Mouse (Mus musculus) limb, embryonic 11.5 days (tissue): ENCODE results near the gene Dnajc5. TPM values are rescaled to one million over a fixed set of nuclear protein-coding genes. Genes with fewer than 3 reads are reported as not detected.

ENCODE experiments used
- ATAC-seq: fragments of 200-750 bp; cut with Nextera tagmentation; 2 replicates; pipeline ENCODE4 v1.8.0; 2017; ENCODE audit warnings: low read depth; ENCODE audit not compliant: insufficient number of reproducible peaks, low FRiP score, low TSS enrichment
- DNase-seq: peaks from one replicate; pipeline ENCODE4 v3.0.0-alpha.2; 2015; ENCODE audit warnings: low spot score
- H3K27ac ChIP-seq: fragments of 300-500 bp; sonication (generic); replicated peaks from 2 replicates; pipeline ENCODE4 v1.5.1; 2014; ENCODE audit warnings: low read depth, mild to moderate bottlenecking, low read length
- H3K27me3 ChIP-seq: fragments of 300-500 bp; sonication (generic); 2 replicates; pipeline ENCODE4 v1.6.1; 2014; ENCODE audit warnings: mild to moderate bottlenecking, low read length, mixed read lengths; ENCODE audit not compliant: control insufficient read depth, insufficient read depth
- H3K36me3 ChIP-seq: fragments of 300-500 bp; sonication (generic); 2 replicates; pipeline ENCODE4 v1.6.1; 2014; ENCODE audit warnings: mild to moderate bottlenecking, low read length, moderate library complexity, mixed read lengths; ENCODE audit not compliant: control insufficient read depth, insufficient read depth
- H3K4me1 ChIP-seq: fragments of 300-500 bp; sonication (generic); 2 replicates; pipeline ENCODE4 v1.6.1; 2014; ENCODE audit warnings: low read length, mixed read lengths; ENCODE audit not compliant: control insufficient read depth, insufficient read depth
- H3K4me2 ChIP-seq: fragments of 300-500 bp; sonication (generic); 2 replicates; pipeline ENCODE4 v1.6.1; 2014; ENCODE audit warnings: low read depth, mild to moderate bottlenecking, moderate library complexity; ENCODE audit not compliant: severe bottlenecking
- H3K4me3 ChIP-seq: fragments of 300-500 bp; sonication (generic); 2 replicates; pipeline ENCODE4 v1.5.1; 2014; ENCODE audit warnings: low read depth, low read length
- H3K9ac ChIP-seq: fragments of 300-500 bp; sonication (generic); 2 replicates; pipeline ENCODE4 v1.6.1; 2014; ENCODE audit warnings: mild to moderate bottlenecking, low read length
- H3K9me3 ChIP-seq: fragments of 300-500 bp; sonication (generic); 2 replicates; pipeline ENCODE4 v1.6.1; 2016; ENCODE audit warnings: low read length; ENCODE audit not compliant: control insufficient read depth
- WGBS: fragments of 180-500 bp; shearing (Covaris S2); extraction: QIAGEN DNeasy Blood & Tissue Kit; methylation state at CpG from one replicate; pipeline ENCODE4 v1.1.7; 2014; 5-methylcytosine and 5-hydroxymethylcytosine counted together
- polyA plus RNA-seq: library from polyadenylated mRNA; unstranded; fragments of >200 nt; fragmentation: Nextera tagmentation; extraction: Ambion mirVana; gene quantifications from 2 replicates; pipeline ENCODE4 v1.2.1, GENCODE M21; 2014

Gene Dnajc5
- polyA plus RNA-seq, 1 experiment from 2014 or later = 75.3 TPM

DNA sequence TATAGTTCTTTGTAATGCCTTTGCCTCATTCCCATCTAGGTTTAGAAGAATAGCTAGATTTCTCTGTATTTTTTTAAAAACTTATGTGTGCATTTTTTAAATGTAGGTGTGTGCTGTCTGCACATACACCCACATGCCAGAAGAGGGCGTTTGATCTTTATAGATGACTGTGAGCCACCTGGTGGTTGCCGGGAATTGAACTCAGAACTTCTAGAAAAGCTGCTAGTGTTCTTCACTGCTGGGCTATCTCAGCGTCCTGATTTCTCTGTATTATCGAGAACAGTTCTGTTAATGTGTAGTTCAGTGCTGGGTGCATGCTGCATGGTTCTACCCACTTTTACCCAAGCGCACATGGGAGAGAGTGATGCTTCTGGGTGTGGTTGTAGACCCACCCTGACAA lies 2.5 kb downstream of the Dnajc5 start:
- Histone ChIP-seq H3K9me3 (no peaks in the 10 kb centered on the region), H3K36me3 (no peaks in the 10 kb centered on the region), H3K9ac (no peak overlapping the region), H3K4me3 (no peak overlapping the region), H3K4me2 (no peak overlapping the region), H3K27me3 (no peaks in the 10 kb centered on the region), H3K27ac (no peak overlapping the region), H3K4me1 (peaks cover 6% of the 10 kb centered on the region; the same call in 1 of the 2 replicates)
- WGBS = 65% methylated on average over 5 of the region's 5 CpGs
- ATAC-seq (no peak), DNase-seq (peak; percentile 24)

DNA sequence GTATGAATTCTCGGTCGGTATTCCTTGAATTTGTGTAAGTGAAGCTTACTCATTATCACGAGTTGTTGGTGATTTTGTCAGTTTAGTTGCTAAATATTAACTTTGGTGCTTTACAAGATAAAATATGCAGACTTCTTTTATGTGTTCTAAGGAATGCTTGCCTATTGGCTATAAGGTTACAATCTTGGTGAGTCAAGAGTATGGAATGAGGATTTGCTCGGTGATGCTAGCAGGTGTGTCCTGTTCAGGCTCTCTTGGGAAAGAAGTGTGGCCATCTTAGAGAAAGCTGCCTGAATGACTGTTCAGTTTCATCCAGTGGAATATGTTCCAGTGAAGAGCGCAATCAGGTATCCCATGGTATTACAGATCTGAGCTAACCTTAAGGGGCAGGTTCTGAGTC lies 5.2 kb downstream of the Dnajc5 start:
- H3K4me1 ChIP-seq = peaks cover 6% of the 10 kb centered on the region; the same call in 1 of the 2 replicates
- DNase-seq = no peak
- H3K9me3 ChIP-seq = no peaks in the 10 kb centered on the region
- no peak overlapping the region for H3K4me2 ChIP-seq
- no peak overlapping the region for H3K4me3 ChIP-seq
- no peak overlapping the region for H3K27ac ChIP-seq
- no peak for ATAC-seq
- peaks cover 5% of the 10 kb centered on the region; the same call in 1 of the 2 replicates for H3K36me3 ChIP-seq
- no peak overlapping the region for H3K9ac ChIP-seq
- no peaks in the 10 kb centered on the region for H3K27me3 ChIP-seq
- WGBS = 91% methylated on average over 5 of the region's 5 CpGs

DNA sequence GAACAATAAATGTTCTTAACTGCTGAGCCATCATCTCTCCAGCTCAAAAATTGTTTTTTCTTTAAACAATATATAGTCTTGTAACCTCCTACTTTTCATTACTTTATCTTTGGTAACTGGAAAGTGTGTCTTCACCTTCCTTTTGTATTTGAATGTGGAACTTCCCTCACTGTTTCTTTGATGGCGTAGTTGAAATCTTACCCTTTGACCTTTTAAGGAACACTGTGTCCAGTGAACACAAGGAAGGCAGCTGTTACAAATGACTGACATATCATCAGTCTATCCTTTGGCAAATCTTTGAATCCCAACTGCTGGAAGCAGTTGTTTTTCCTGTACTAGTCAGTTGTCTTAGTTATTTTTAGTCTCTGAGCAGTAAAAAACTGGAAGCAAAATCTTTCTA lies 8.8 kb downstream of the Dnajc5 start:
- no peaks in the 10 kb centered on the region for H3K4me1 ChIP-seq
- ATAC-seq (no peak), DNase-seq (no peak)
- no peak overlapping the region for H3K27ac ChIP-seq
- no peaks in the 10 kb centered on the region for H3K9me3 ChIP-seq
- no peaks in the 10 kb centered on the region for H3K27me3 ChIP-seq
- no peak overlapping the region for H3K4me2 ChIP-seq
- peaks cover 6% of the 10 kb centered on the region; the same call in 1 of the 2 replicates for H3K36me3 ChIP-seq
- no peak overlapping the region for H3K4me3 ChIP-seq
- 89% methylated on average over 1 of the region's 1 CpGs for WGBS
- H3K9ac ChIP-seq = no peak overlapping the region

DNA sequence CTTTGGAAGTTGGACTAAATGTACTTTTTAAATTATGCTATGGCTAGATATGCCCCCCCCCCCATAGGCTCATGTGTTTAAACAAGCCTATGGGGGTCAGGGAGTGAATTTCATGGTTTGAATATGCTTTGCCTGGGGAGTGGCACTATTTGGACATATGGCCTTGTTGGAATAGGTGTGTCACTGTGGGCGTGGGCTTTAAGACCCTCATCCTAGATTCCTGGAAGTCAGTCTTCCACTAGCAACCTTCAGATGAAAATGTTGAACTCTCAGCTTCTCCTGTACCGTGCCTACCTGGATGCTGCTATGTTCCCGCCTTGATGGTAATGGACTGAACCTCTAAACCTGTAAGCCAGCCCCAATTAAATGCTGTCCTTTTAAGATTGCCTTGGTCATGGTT lies 12.3 kb downstream of the Dnajc5 start:
- WGBS = 95% methylated on average over 3 of the region's 3 CpGs
- Histone ChIP-seq H3K4me2 (no peak overlapping the region), H3K4me3 (no peak overlapping the region), H3K36me3 (peaks cover 6% of the 10 kb centered on the region; the same call in 1 of the 2 replicates), H3K27me3 (no peaks in the 10 kb centered on the region), H3K9ac (no peak overlapping the region), H3K27ac (no peak overlapping the region), H3K9me3 (no peaks in the 10 kb centered on the region), H3K4me1 (no peaks in the 10 kb centered on the region)
- ATAC-seq = no peak
- no peak for DNase-seq

DNA sequence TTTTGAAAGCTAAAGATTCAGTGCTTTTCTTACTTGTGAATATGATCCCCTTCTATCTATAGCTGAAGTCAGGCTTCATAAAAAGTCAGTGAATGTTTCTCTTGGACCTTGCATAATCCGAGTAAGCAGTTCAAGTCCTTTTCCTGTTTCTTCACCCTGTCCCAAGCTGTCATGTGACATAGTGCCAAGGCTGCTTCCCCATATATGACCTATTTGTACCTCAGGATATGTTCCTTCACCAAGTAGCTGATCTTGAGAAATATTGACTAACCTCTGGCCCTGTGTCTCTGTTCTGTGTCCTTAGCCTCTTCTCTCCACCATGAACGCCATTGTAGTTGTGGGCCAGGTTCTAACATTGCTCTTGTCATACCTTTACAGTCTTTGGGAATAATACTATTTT lies 16.1 kb downstream of the Dnajc5 start:
- Histone ChIP-seq H3K36me3 (no peaks in the 10 kb centered on the region), H3K9ac (no peak overlapping the region), H3K4me1 (no peaks in the 10 kb centered on the region), H3K9me3 (no peaks in the 10 kb centered on the region), H3K27ac (no peak overlapping the region), H3K4me2 (no peak overlapping the region), H3K27me3 (no peaks in the 10 kb centered on the region), H3K4me3 (no peak overlapping the region)
- no peak for DNase-seq
- 86% methylated on average over 2 of the region's 2 CpGs for WGBS
- no peak for ATAC-seq

DNA sequence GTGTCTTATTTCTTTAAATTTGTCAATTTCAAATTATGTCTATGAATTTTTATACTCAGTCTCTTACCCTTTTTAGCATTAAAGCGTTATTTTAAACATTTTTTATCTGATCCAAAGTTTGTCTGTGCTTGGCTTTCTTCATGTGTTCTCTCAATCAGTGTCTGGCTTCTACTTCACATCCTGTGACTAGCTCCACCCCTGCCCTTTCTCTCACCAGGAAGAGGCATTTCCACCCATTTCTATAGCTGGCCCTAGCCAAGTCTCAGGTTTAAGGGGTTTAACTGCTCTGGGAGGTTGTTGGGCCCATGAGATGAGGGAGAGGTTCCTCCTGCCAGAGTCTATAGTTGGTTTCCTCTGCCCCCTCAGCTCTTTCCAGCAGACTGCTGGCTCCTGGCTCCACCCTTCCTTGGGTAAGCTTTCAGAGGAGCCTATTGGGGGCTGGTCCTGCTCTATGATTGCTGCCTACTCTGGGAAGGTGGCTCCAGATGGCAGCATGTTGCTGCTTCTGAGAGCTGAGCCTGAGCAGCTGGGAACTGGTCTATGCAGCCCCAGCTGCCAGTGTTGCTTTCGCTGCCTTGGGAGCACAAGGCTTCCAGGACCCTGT lies 17.3 kb downstream of the Dnajc5 start:
- Histone ChIP-seq H3K4me1 (no peaks in the 10 kb centered on the region), H3K36me3 (no peaks in the 10 kb centered on the region), H3K27me3 (no peaks in the 10 kb centered on the region), H3K9me3 (no peaks in the 10 kb centered on the region), H3K4me2 (no peak overlapping the region), H3K27ac (no peak overlapping the region), H3K4me3 (no peak overlapping the region), H3K9ac (peak overlapping the region; percentile 30; the same call in 1 of the 2 replicates)
- ATAC-seq (no peak), DNase-seq (no peak)
- 86% methylated on average over 2 of the region's 2 CpGs for WGBS

DNA sequence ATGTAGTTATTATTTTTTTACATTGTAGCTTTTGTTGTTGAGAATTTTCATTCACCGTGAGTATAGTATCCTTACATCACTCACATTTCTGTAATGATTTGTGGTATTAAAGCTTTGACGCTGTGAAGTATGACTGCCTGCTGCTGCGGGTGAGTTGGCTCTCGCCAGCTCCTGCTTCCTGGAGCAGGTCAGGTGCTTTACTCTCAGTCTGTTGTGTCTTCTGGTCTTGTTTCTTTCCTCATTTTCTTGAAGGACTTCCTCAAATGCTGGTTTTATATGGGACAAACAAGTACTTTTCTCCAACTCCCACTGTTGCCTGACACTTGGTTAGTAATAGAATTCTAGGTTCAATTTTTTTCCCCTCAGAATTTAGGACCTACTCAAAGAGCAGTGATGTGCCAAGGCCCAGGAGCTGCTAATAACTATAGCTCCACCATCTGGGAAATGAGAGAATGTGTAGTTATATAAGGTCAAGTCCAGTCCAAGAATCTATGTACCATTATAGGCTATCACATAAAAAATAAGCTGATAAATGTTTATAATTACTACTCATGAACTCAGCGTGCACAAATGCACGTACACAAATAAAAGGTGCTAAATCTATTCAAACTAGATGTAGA lies 21.6 kb downstream of the Dnajc5 start:
- H3K9me3 ChIP-seq = no peaks in the 10 kb centered on the region
- no peaks in the 10 kb centered on the region for H3K4me1 ChIP-seq
- no peaks in the 10 kb centered on the region for H3K27me3 ChIP-seq
- 93% methylated on average over 6 of the region's 6 CpGs for WGBS
- no peak overlapping the region for H3K9ac ChIP-seq
- H3K36me3 ChIP-seq = no peaks in the 10 kb centered on the region
- H3K27ac ChIP-seq = no peak overlapping the region
- H3K4me2 ChIP-seq = no peak overlapping the region
- H3K4me3 ChIP-seq = no peak overlapping the region
- DNase-seq (no peak), ATAC-seq (no peak)

DNA sequence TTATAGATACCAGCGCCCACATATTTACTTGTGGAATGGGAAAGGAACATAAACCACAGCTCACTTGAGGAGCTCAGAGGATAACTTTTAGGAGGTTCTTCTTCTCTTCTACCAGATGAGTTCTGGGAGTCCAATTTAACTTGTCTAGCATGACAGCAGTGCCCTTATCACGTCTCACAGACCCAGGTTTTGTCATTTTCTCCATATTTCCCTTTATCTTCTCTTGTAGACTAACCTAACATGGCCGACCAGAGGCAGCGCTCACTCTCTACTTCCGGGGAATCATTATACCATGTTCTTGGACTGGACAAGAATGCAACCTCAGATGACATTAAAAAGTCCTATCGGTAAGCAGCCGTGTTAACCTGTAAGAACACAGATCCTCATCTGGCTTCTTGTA lies 25.9 kb downstream of the Dnajc5 start:
- H3K27me3 ChIP-seq = no peaks in the 10 kb centered on the region
- ATAC-seq = no peak
- H3K36me3 ChIP-seq = peaks cover 24% of the 10 kb centered on the region
- DNase-seq = no peak
- no peak overlapping the region for H3K4me3 ChIP-seq
- no peak overlapping the region for H3K4me2 ChIP-seq
- 93% methylated on average over 7 of the region's 7 CpGs for WGBS
- H3K9ac ChIP-seq = no peak overlapping the region
- no peak overlapping the region for H3K27ac ChIP-seq
- no peaks in the 10 kb centered on the region for H3K9me3 ChIP-seq
- no peaks in the 10 kb centered on the region for H3K4me1 ChIP-seq

DNA sequence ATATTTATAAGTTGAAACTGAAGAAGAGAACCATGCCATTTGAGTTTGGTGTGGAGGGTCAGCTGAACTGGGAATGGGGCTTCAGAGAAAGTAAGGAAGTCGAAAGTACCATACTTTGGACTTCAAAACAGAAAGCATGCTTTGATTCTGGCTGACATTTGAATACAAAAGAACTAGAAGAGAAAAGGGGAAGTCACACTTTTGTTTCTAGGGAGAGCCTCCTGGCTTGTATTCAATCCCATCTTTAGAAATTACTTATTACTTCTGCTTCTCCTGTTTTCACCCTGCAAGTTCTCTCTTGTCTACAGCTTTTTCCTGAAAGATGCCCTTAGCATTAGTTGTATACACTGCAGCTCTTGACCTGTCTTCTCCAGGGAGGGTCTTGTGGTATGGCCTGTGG lies 27.9 kb downstream of the Dnajc5 start:
- Histone ChIP-seq H3K9me3 (no peaks in the 10 kb centered on the region), H3K4me3 (no peak overlapping the region), H3K4me2 (no peak overlapping the region), H3K36me3 (peaks cover 26% of the 10 kb centered on the region), H3K27ac (no peak overlapping the region), H3K4me1 (no peaks in the 10 kb centered on the region), H3K9ac (no peak overlapping the region), H3K27me3 (no peaks in the 10 kb centered on the region)
- 92% methylated on average over 1 of the region's 1 CpGs for WGBS
- DNase-seq (no peak), ATAC-seq (no peak)
